Mouse (Mus musculus): Measurements from ENCODE around the gene Serpinf1. TPM values are rescaled to one million over a fixed set of nuclear protein-coding genes. Genes with fewer than 3 reads are reported as not detected.
A peak's percentile ranks its signal among the peaks of the same experiment; 100 is the strongest.

Serpinf1 gene
- polyA plus RNA-seq, 1 experiment from 2014 or later = 40.1 TPM

MicroRNA genes within 50 kb of the gene (microRNA counts, 519-probe panel; counts per million panel counts)
- 4,132 counts per million, percentile 96 among the panel's probes with 10 or more counts for microRNA mmu-miR-22

Small RNAs within 50 kb of the gene (microRNA-seq; reads per million reads assigned to microRNA genes)
- gene Mir22 = 13,382 reads per million, percentile 96 among the genes with 10 or more reads in this experiment

Other genes starting within 250 kb of the Serpinf1 start
- 18.4 and 18.7 TPM in 2 replicates for gene Ovca2, start 243.9 kb downstream of the Serpinf1 start, polyA plus RNA-seq (2015; fragmentation: Nextera tagmentation; extraction: Ambion mirVana)
- 19.7 and 21.0 TPM in 2 replicates for gene Dph1, start 231.5 kb downstream of the Serpinf1 start, polyA plus RNA-seq (2015; fragmentation: Nextera tagmentation; extraction: Ambion mirVana)
- 12.4 and 13.1 TPM in 2 replicates for gene Rtn4rl1, start 228.9 kb downstream of the Serpinf1 start, polyA plus RNA-seq (2015; fragmentation: Nextera tagmentation; extraction: Ambion mirVana)
- gene Rpa1, start 74.4 kb downstream of the Serpinf1 start, polyA plus RNA-seq (2015; fragmentation: Nextera tagmentation; extraction: Ambion mirVana) = 95.1 and 96.0 TPM in 2 replicates
- 13.8 and 16.3 TPM in 2 replicates for gene Smyd4, start 74.3 kb downstream of the Serpinf1 start, polyA plus RNA-seq (2015; fragmentation: Nextera tagmentation; extraction: Ambion mirVana)
- gene Serpinf2, start 16.9 kb upstream of the Serpinf1 start, polyA plus RNA-seq (2015; fragmentation: Nextera tagmentation; extraction: Ambion mirVana) = 0.39 and 0.75 TPM in 2 replicates
- 3.5 and 4.5 TPM in 2 replicates for gene Wdr81, start 32.0 kb upstream of the Serpinf1 start, polyA plus RNA-seq (2015; fragmentation: Nextera tagmentation; extraction: Ambion mirVana)
- gene Tlcd2, start 39.0 kb upstream of the Serpinf1 start, polyA plus RNA-seq (2015; fragmentation: Nextera tagmentation; extraction: Ambion mirVana) = 11.2 and 12.1 TPM in 2 replicates
- 31.4 and 34.1 TPM in 2 replicates for gene Prpf8, start 64.1 kb upstream of the Serpinf1 start, polyA plus RNA-seq (2015; fragmentation: Nextera tagmentation; extraction: Ambion mirVana)
- 11.0 and 13.3 TPM in 2 replicates for gene Rilp, start 87.4 kb upstream of the Serpinf1 start, polyA plus RNA-seq (2015; fragmentation: Nextera tagmentation; extraction: Ambion mirVana)
- 11.0 and 14.0 TPM in 2 replicates for gene Scarf1, start 90.8 kb upstream of the Serpinf1 start, polyA plus RNA-seq (2015; fragmentation: Nextera tagmentation; extraction: Ambion mirVana)
- 3.0 and 4.3 TPM in 2 replicates for gene Slc43a2, start 109.0 kb upstream of the Serpinf1 start, polyA plus RNA-seq (2015; fragmentation: Nextera tagmentation; extraction: Ambion mirVana)
- gene Pitpna, start 165.4 kb upstream of the Serpinf1 start, polyA plus RNA-seq (2015; fragmentation: Nextera tagmentation; extraction: Ambion mirVana) = 68.0 and 78.0 TPM in 2 replicates
- gene Inpp5k, start 208.3 kb upstream of the Serpinf1 start, polyA plus RNA-seq (2015; fragmentation: Nextera tagmentation; extraction: Ambion mirVana) = 29.1 and 31.1 TPM in 2 replicates
- 72.4 and 83.8 TPM in 2 replicates for gene Myo1c, start 227.8 kb upstream of the Serpinf1 start, polyA plus RNA-seq (2015; fragmentation: Nextera tagmentation; extraction: Ambion mirVana)